Mouse (Mus musculus): ENCODE results near the gene Zfp654. TPM values are rescaled to one million over a fixed set of nuclear protein-coding genes. Genes with fewer than 3 reads are reported as not detected.

Gene Zfp654
- polyA plus RNA-seq, 1 experiment, result 1.3 TPM

DNA sequence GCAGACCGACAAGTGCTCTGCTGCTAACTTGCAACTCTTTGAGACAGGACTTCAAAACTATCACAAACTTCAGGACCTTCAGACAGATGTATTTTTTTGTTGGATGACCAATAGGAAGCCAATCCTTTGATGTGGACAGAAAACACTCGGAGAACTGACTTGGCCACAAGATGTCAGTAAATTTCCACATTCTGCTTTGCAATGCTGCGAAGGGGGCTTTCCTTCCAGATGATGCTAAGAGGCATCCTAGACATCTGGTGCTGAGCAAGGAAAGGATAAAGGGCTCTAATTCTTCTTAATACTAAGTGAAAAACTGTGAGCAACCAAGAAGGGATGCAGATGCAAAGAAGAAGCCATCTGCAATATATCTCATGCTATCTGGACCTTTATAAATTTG, 96.7 kb downstream of the Zfp654 start:
- DNase-seq, result peak; percentile 19

DNA sequence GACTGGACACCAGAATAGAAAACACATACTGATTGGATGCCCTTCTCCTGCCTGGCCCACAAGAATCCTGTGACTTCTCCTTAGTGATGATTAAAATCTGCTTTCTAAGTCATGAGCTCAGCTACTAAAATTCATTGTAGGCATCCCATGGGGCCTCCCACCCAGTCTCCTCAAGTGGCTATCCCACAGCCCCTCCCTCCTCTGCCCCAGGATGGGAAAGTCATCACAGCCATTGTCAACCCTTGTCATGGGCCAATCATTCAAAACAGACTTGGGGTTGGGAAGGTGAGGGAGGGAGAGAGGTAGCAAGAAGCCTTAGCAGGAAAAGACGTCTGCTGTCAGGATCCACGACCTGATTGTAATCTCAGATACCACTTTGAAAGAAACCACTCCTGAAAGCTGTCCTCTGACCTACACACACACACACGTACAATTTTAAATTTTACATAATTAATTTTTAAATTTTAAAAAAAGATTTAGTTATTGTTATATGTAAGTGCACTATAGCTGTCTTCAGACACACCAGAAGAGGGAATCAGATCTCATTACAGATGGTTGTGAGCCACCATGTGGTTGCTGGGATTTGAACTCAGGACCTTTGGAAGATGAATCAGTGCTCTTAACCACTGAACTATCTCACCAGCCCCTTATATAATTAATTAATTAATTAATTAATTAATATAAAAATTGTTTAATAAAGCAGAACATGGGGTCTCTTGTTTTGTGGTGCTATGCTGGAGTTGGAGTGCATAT, 97.3 kb downstream of the Zfp654 start:
- no peak overlapping the region for H3K4me3 ChIP-seq (ENCODE audit: insufficient read depth, low read depth, low read length)
- no peak overlapping the region for H3K27ac ChIP-seq (ENCODE audit: insufficient read depth, low read depth, low read length)
- H3K4me1 ChIP-seq (ENCODE audit: control insufficient read depth, insufficient read depth, low read length), result no peaks in the 10 kb centered on the region
- no peak for DNase-seq
- TF ChIP-seq POLR2A (IDR thresholded peaks at IDR 0.05; ENCODE audit: low read depth, low read length), result no peak
- TF ChIP-seq CTCF (conservative IDR thresholded peaks at IDR 0.05; ENCODE audit: insufficient read depth, insufficient read length, low read depth, low read length), result no peak
- 54% methylated on average over 3 of the region's 3 CpGs for WGBS
- no peaks in the 10 kb centered on the region for H3K36me3 ChIP-seq (ENCODE audit: control insufficient read depth, insufficient read depth, low read length)
- H3K27me3 ChIP-seq (replicated peaks; ENCODE audit: control insufficient read depth, insufficient read depth, low read length), result no peaks in the 10 kb centered on the region

More for the DNA sequence above, 96.7 kb downstream of the Zfp654 start:
- Histone ChIP-seq H3K27ac (ENCODE audit: insufficient read depth, low read depth, low read length) (no peak overlapping the region), H3K4me1 (ENCODE audit: control insufficient read depth, insufficient read depth, low read length) (no peaks in the 10 kb centered on the region), H3K36me3 (ENCODE audit: control insufficient read depth, insufficient read depth, low read length) (no peaks in the 10 kb centered on the region), H3K4me3 (ENCODE audit: insufficient read depth, low read depth, low read length) (no peak overlapping the region), H3K27me3 (replicated peaks; ENCODE audit: control insufficient read depth, insufficient read depth, low read length) (no peaks in the 10 kb centered on the region)
- 34% methylated on average over 3 of the region's 3 CpGs for WGBS
- TF ChIP-seq POLR2A (IDR thresholded peaks at IDR 0.05; ENCODE audit: low read depth, low read length) (no peak), CTCF (conservative IDR thresholded peaks at IDR 0.05; ENCODE audit: insufficient read depth, insufficient read length, low read depth, low read length) (peak; percentile 35; the same call in 1 of the 2 replicates)

DNA sequence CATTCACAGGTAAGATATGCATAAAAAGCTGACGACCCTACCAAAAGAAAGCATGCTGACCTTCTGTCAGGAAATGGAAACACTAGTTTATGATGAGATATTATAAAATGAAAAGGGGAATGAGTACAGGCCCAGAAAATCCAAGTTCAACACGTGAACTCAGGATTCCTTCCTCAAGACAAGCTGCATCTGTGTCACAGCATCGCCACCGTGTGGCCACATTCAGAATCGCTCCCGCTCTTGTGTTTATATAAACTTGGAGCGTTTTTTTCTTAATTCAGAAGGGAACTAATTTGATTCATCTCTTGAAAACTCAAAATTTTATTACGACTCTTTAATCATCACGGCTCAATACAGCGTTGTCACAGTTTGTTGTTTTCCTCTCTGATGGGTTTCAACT, 103.2 kb downstream of the Zfp654 start:
- Histone ChIP-seq H3K36me3 (ENCODE audit: control insufficient read depth, insufficient read depth, low read length) (no peaks in the 10 kb centered on the region), H3K4me1 (ENCODE audit: control insufficient read depth, insufficient read depth, low read length) (no peaks in the 10 kb centered on the region), H3K27me3 (replicated peaks; ENCODE audit: control insufficient read depth, insufficient read depth, low read length) (no peaks in the 10 kb centered on the region), H3K27ac (ENCODE audit: insufficient read depth, low read depth, low read length) (no peak overlapping the region), H3K4me3 (ENCODE audit: insufficient read depth, low read depth, low read length) (no peak overlapping the region)
- 7% methylated on average over 10 of the region's 10 CpGs for WGBS
- DNase-seq, result peak; percentile 58
- TF ChIP-seq CTCF (conservative IDR thresholded peaks at IDR 0.05; ENCODE audit: insufficient read depth, insufficient read length, low read depth, low read length), result peak; percentile 88
- TF ChIP-seq POLR2A (IDR thresholded peaks at IDR 0.05; ENCODE audit: low read depth, low read length), result no peak

DNA sequence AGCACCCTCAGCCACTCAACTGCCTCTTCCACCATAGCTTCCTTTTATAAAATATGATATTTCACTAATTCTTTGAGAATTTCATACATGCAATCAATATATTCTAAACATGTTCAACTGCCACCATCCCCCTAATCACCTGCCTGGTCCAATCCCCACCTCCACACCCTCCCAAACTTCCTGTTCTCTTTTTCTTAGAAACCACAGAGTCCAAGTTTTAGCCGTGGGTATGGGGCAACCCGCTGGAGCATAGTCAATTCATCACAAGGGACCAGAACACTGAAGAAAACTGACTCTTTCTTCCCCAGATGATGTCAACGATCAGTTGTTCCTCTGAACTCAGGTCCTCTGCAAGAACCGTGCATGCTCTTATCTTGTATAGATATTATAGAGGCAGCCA, 106.4 kb downstream of the Zfp654 start:
- TF ChIP-seq CTCF (conservative IDR thresholded peaks at IDR 0.05; ENCODE audit: insufficient read depth, insufficient read length, low read depth, low read length) (no peak), POLR2A (IDR thresholded peaks at IDR 0.05; ENCODE audit: low read depth, low read length) (no peak)
- DNase-seq, result no peak
- Histone ChIP-seq H3K4me1 (ENCODE audit: control insufficient read depth, insufficient read depth, low read length) (no peaks in the 10 kb centered on the region), H3K36me3 (ENCODE audit: control insufficient read depth, insufficient read depth, low read length) (no peaks in the 10 kb centered on the region), H3K4me3 (ENCODE audit: insufficient read depth, low read depth, low read length) (no peak overlapping the region), H3K27ac (ENCODE audit: insufficient read depth, low read depth, low read length) (no peak overlapping the region), H3K27me3 (replicated peaks; ENCODE audit: control insufficient read depth, insufficient read depth, low read length) (no peaks in the 10 kb centered on the region)
- WGBS, result 66% methylated on average over 4 of the region's 4 CpGs

DNA sequence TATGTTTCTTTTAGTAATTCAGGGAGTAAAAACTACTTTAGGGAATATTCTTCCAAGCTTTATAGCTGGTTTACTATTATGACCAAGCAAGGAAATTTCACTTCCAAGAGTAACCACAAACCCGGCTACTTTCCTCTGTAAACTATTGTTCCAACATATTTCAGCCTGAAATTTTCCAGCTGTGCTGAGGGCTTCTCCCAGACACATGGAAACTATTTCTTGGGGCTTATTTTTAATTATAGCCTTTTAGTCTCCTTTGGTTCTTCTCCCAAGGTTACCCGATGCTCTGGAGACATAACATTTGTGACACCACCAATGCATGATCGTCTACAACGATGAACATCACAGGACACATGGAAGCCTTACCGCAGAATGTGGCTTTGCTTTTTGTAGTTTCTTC, 114.2 kb downstream of the Zfp654 start:
- no peaks in the 10 kb centered on the region for H3K36me3 ChIP-seq (ENCODE audit: control insufficient read depth, insufficient read depth, low read length)
- WGBS, result 80% methylated on average over 5 of the region's 5 CpGs
- H3K4me1 ChIP-seq (ENCODE audit: control insufficient read depth, insufficient read depth, low read length), result no peaks in the 10 kb centered on the region
- no peak for TF ChIP-seq CTCF (conservative IDR thresholded peaks at IDR 0.05; ENCODE audit: insufficient read depth, insufficient read length, low read depth, low read length)
- TF ChIP-seq POLR2A (IDR thresholded peaks at IDR 0.05; ENCODE audit: low read depth, low read length), result no peak
- no peak overlapping the region for H3K4me3 ChIP-seq (ENCODE audit: insufficient read depth, low read depth, low read length)
- no peak for DNase-seq
- no peaks in the 10 kb centered on the region for H3K27me3 ChIP-seq (replicated peaks; ENCODE audit: control insufficient read depth, insufficient read depth, low read length)
- H3K27ac ChIP-seq (ENCODE audit: insufficient read depth, low read depth, low read length), result no peak overlapping the region

Other genes with a start within 250 kb of the Zfp654 start
- gene Csnka2ip, start 249.2 kb downstream of the Zfp654 start, polyA plus RNA-seq (2012; rRNA removed), result 0.03 TPM in 1 of 2 replicates, not detected in the other
- 3.6 and 5.3 TPM in 2 replicates for gene 4930453N24Rik, start 80.5 kb downstream of the Zfp654 start, polyA plus RNA-seq (2012; rRNA removed)
- gene Cggbp1, start 344 bp upstream of the Zfp654 start, polyA plus RNA-seq (2012; rRNA removed), result 11.6 and 14.2 TPM in 2 replicates